Mouse (Mus musculus) liver, postnatal 0 days (tissue): ENCODE data around the gene Tjp3. TPM values are rescaled to one million over a fixed set of nuclear protein-coding genes. Genes with fewer than 3 reads are reported as not detected.
A peak's percentile ranks its signal among the peaks of the same experiment; 100 is the strongest.

ENCODE experiments used
- ATAC-seq: fragments of 200-750 bp; cut with Nextera tagmentation; 2 replicates; pipeline ENCODE4 v1.8.0; 2017; ENCODE audit warnings: mild to moderate bottlenecking, moderate library complexity
- DNase-seq: peaks from one replicate; pipeline ENCODE4 v3.0.0-alpha.2; 2016
- H3K27ac ChIP-seq: fragments of 300-500 bp; sonication (generic); 2 replicates; pipeline ENCODE4 v1.5.1; 2014; ENCODE audit warnings: antibody characterized with exemption, moderate library complexity, mild to moderate bottlenecking, low read depth
- H3K27me3 ChIP-seq: fragments of 300-500 bp; sonication (generic); 2 replicates; pipeline ENCODE4 v1.6.1; 2014; ENCODE audit warnings: low read length, control low read depth, mixed read lengths; ENCODE audit not compliant: insufficient read depth
- H3K36me3 ChIP-seq: fragments of 300-500 bp; sonication (generic); replicated peaks from 2 replicates; pipeline ENCODE4 v1.6.1; 2014; ENCODE audit warnings: mild to moderate bottlenecking, control low read depth, low read length, moderate library complexity, mixed read lengths; ENCODE audit not compliant: insufficient read depth
- H3K4me1 ChIP-seq: fragments of 300-500 bp; sonication (generic); 2 replicates; pipeline ENCODE4 v1.6.1; 2014; ENCODE audit warnings: antibody characterized with exemption, mild to moderate bottlenecking, control low read depth; ENCODE audit not compliant: insufficient read depth
- H3K4me2 ChIP-seq: fragments of 300-500 bp; sonication (generic); 2 replicates; pipeline ENCODE4 v1.6.1; 2014; ENCODE audit warnings: low read depth, mild to moderate bottlenecking, low read length, moderate library complexity, mixed read lengths
- H3K4me3 ChIP-seq: fragments of 300-500 bp; sonication (generic); 2 replicates; pipeline ENCODE4 v1.5.1; 2014; ENCODE audit warnings: low read depth, low read length
- H3K9ac ChIP-seq: fragments of 300-500 bp; sonication (generic); replicated peaks from 2 replicates; pipeline ENCODE4 v1.6.1; 2014; ENCODE audit warnings: mild to moderate bottlenecking, moderate library complexity
- H3K9me3 ChIP-seq: fragments of 300-500 bp; sonication (generic); 2 replicates; pipeline ENCODE4 v1.6.1; 2016; ENCODE audit warnings: mild to moderate bottlenecking, control low read depth, low read length, mixed read lengths
- CTCF ChIP-seq: sonication (generic); IDR thresholded peaks from 2 replicates; pipeline ENCODE4 v1.5.1; 2016; ENCODE audit warnings: antibody characterized with exemption, low read depth
- EP300 ChIP-seq: IDR thresholded peaks from 2 replicates; pipeline ENCODE4 v1.6.1; 2016; ENCODE audit warnings: antibody characterized with exemption, low read depth, mild to moderate bottlenecking
- WGBS: fragments of 180-500 bp; shearing (Covaris S2); extraction: QIAGEN DNeasy Blood & Tissue Kit; methylation state at CpG from one replicate; pipeline ENCODE4 v1.1.7; 2014; ENCODE audit not compliant: insufficient replicate concordance; 5-methylcytosine and 5-hydroxymethylcytosine counted together
- polyA plus RNA-seq: library from polyadenylated mRNA; unstranded; fragments of >200 nt; fragmentation: Nextera tagmentation; extraction: Ambion mirVana; gene quantifications from 2 replicates; pipeline ENCODE4 v1.2.1, GENCODE M21; 2015

Gene Tjp3
- polyA plus RNA-seq, 1 experiment from 2014 or later: 1.8 TPM

GRCm38 (mm10) chr10:81306173-81306668 is 14.8 kb upstream of the Tjp3 start:
- H3K27ac ChIP-seq: no peak overlapping the region
- TF ChIP-seq EP300: no peak
- TF ChIP-seq CTCF: no peak
- peaks cover 36% of the 10 kb centered on the region for H3K4me1 ChIP-seq
- no peak overlapping the region for H3K4me2 ChIP-seq
- no peaks in the 10 kb centered on the region for H3K9me3 ChIP-seq
- DNase-seq (no peak), ATAC-seq (no peak)
- H3K4me3 ChIP-seq: no peak overlapping the region
- no peaks in the 10 kb centered on the region for H3K27me3 ChIP-seq
- H3K9ac ChIP-seq: no peak overlapping the region
- peaks cover 45% of the 10 kb centered on the region for H3K36me3 ChIP-seq
- WGBS: 83% methylated on average over 12 of the region's 12 CpGs

GRCm38 (mm10) chr10:81305663-81306062 is 14.3 kb upstream of the Tjp3 start:
- Histone ChIP-seq H3K27ac (no peak overlapping the region), H3K4me1 (peaks cover 42% of the 10 kb centered on the region), H3K36me3 (peaks cover 39% of the 10 kb centered on the region), H3K4me2 (no peak overlapping the region), H3K4me3 (no peak overlapping the region), H3K9ac (no peak overlapping the region), H3K9me3 (no peaks in the 10 kb centered on the region), H3K27me3 (no peaks in the 10 kb centered on the region)
- ATAC-seq (no peak), DNase-seq (no peak)
- TF ChIP-seq CTCF: no peak
- TF ChIP-seq EP300: no peak
- WGBS: 92% methylated on average over 14 of the region's 14 CpGs

DNA sequence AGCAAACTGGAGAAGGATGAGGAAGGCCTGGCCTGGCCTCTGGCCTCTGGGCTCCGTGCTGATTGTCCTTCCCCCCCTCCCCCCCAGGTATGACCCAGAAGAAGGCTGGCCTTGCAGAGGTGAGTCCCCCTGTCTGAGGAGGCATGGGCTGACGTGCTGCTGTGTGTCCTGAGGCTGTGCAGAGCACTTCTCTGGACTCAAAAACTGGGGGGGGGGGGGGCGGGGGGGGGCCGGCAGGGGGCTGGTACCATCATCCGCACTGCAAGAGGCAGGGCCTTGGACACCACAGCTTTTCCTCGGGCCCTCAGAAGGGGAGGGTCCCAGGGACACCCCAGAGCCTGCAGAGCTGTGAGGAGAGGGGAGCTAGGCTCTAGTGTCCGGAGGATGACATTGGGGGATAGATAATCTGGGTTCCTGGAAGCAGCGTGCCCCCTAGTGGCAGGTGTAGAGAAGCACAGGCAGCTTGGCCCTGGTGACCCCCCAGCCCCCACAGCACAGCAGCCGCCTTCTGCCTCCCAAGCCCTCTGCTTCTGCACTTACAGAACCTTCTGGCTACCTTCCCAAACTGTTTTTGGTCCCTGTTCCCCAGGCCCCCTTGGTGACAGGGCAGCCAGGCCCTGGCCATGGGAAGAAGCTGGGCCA is 13.3 kb upstream of the Tjp3 start:
- peak; percentile 47 for ATAC-seq

DNA sequence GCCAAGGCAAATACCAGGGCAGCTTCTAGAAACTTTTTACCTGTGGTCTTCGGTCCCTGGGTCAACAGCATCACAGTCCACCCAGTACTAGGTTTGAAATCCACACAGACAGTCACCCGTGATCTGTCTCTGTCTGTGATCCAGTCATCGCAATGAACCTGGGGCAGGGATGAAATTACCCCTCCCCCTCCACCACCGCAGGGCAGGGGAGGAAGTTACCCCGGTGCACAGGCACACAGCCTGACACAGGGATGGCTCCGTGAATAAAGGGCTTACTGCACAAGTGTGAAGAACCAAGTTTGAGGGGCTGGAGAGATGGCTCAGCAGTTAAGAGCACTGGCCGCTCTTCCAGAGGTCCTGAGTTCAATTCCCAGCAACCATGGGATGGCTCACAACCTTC is 12.4 kb upstream of the Tjp3 start:
- no peak overlapping the region; the same call in 1 of the 2 replicates for H3K27ac ChIP-seq
- H3K4me2 ChIP-seq: no peak overlapping the region
- peaks cover 25% of the 10 kb centered on the region for H3K36me3 ChIP-seq
- peaks cover 60% of the 10 kb centered on the region for H3K4me1 ChIP-seq
- H3K4me3 ChIP-seq: no peak overlapping the region
- no peaks in the 10 kb centered on the region for H3K27me3 ChIP-seq
- DNase-seq (no peak), ATAC-seq (no peak)
- H3K9ac ChIP-seq: no peak overlapping the region
- TF ChIP-seq CTCF: no peak
- TF ChIP-seq EP300: no peak
- no peaks in the 10 kb centered on the region for H3K9me3 ChIP-seq
- WGBS: 30% methylated on average over 7 of the region's 7 CpGs

More for the DNA sequence above, 13.3 kb upstream of the Tjp3 start:
- peaks cover 51% of the 10 kb centered on the region for H3K4me1 ChIP-seq
- DNase-seq: peak; percentile 82
- H3K4me2 ChIP-seq: no peak overlapping the region
- no peak overlapping the region for H3K9ac ChIP-seq
- no peak overlapping the region for H3K27ac ChIP-seq
- peak; percentile 97 for TF ChIP-seq CTCF
- no peak for TF ChIP-seq EP300
- 26% methylated on average over 7 of the region's 9 CpGs for WGBS
- no peak overlapping the region for H3K4me3 ChIP-seq
- H3K27me3 ChIP-seq: no peaks in the 10 kb centered on the region
- peaks cover 34% of the 10 kb centered on the region for H3K36me3 ChIP-seq
- no peaks in the 10 kb centered on the region for H3K9me3 ChIP-seq

- DNase-seq: no peak
- no peak for ATAC-seq
- WGBS: 29% methylated on average over 10 of the region's 10 CpGs
- Histone ChIP-seq H3K27me3 (no peaks in the 10 kb centered on the region), H3K36me3 (peaks cover 22% of the 10 kb centered on the region), H3K4me1 (peaks cover 64% of the 10 kb centered on the region), H3K4me3 (0 out of 2 replicates have a peak overlapping the region, but pooled peaks have one; percentile 4), H3K27ac (peak overlapping the region; percentile 41), H3K4me2 (peak overlapping the region; percentile 18), H3K9me3 (no peaks in the 10 kb centered on the region), H3K9ac (peak overlapping the region; percentile 16)
- TF ChIP-seq EP300 (no peak), CTCF (no peak)
Observed at GRCm38 (mm10) chr10:81303258-81303657, 11.9 kb upstream of the Tjp3 start.

DNA sequence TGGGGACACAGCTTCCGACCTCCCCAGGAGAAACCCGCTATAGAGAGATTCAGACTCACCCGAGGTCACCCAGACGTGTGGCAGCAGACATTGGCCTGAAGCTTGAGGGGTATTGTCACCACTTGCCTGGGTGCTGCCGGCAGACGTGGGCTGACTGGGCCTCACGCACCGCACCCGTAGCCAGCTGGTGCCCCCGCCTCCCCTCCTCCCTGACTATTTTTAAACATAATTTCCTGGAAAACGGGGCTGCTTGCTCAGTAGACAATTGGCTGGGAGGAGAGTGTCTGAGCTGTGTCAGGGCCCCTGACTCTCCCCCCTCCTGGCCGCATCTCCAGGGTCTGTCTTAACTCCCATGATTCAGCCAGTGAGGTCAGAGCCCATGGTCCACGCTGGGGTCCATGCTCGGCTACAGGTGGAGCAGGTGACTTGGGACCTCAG is 11.4 kb upstream of the Tjp3 start:
- peaks cover 68% of the 10 kb centered on the region for H3K4me1 ChIP-seq

More for the DNA sequence above, 11.4 kb upstream of the Tjp3 start:
- Histone ChIP-seq H3K9me3 (no peaks in the 10 kb centered on the region), H3K36me3 (peaks cover 18% of the 10 kb centered on the region), H3K27me3 (no peaks in the 10 kb centered on the region), H3K4me2 (peak overlapping the region; percentile 18), H3K4me3 (0 out of 2 replicates have a peak overlapping the region, but pooled peaks have one; percentile 4), H3K9ac (peak overlapping the region; percentile 16), H3K27ac (peak overlapping the region; percentile 41)
- DNase-seq (no peak), ATAC-seq (no peak)
- TF ChIP-seq EP300 (no peak), CTCF (no peak)
- 21% methylated on average over 14 of the region's 14 CpGs for WGBS
